Mouse (Mus musculus) forebrain, postnatal 0 days (tissue): Measurements from ENCODE around the gene A130010J15Rik. TPM values are rescaled to one million over a fixed set of nuclear protein-coding genes. Genes with fewer than 3 reads are reported as not detected.

Experiments used
- ATAC-seq: fragments of 200-750 bp; cut with Nextera tagmentation; 2 replicates; pipeline ENCODE4 v1.8.0; 2017; ENCODE audit warnings: mild to moderate bottlenecking, moderate library complexity
- DNase-seq: peaks from one replicate; pipeline ENCODE4 v3.0.0-alpha.2; 2015
- H3K27ac ChIP-seq: fragments of 300-500 bp; sonication (generic); 2 replicates; pipeline ENCODE4 v1.5.1; 2014; ENCODE audit warnings: low read depth, mild to moderate bottlenecking, antibody characterized with exemption, low read length, moderate library complexity, mixed read lengths
- H3K27me3 ChIP-seq: fragments of 300-500 bp; sonication (generic); 2 replicates; pipeline ENCODE4 v1.6.1; 2014; ENCODE audit warnings: mild to moderate bottlenecking, low read length, mixed read lengths; ENCODE audit not compliant: insufficient read depth
- H3K36me3 ChIP-seq: fragments of 300-500 bp; sonication (generic); 2 replicates; pipeline ENCODE4 v1.6.1; 2014; ENCODE audit warnings: mild to moderate bottlenecking, moderate library complexity; ENCODE audit not compliant: insufficient read depth
- H3K4me1 ChIP-seq: fragments of 300-500 bp; sonication (generic); 2 replicates; pipeline ENCODE4 v1.6.1; 2014; ENCODE audit warnings: antibody characterized with exemption; ENCODE audit not compliant: insufficient read depth
- H3K4me2 ChIP-seq: fragments of 300-500 bp; sonication (generic); 2 replicates; pipeline ENCODE4 v1.6.1; 2014; ENCODE audit warnings: low read depth, mild to moderate bottlenecking, moderate library complexity
- H3K4me3 ChIP-seq: fragments of 300-500 bp; sonication (generic); 2 replicates; pipeline ENCODE4 v1.5.1; 2014; ENCODE audit warnings: low read depth, low read length, mixed read lengths
- H3K9ac ChIP-seq: fragments of 300-500 bp; sonication (generic); 2 replicates; pipeline ENCODE4 v1.6.1; 2014; ENCODE audit warnings: mild to moderate bottlenecking
- H3K9me3 ChIP-seq: fragments of 300-500 bp; sonication (generic); 2 replicates; pipeline ENCODE4 v1.6.1; 2016; ENCODE audit warnings: low read length
- CTCF ChIP-seq: sonication (generic); IDR thresholded peaks from 2 replicates; pipeline ENCODE4 v1.5.1; 2016; ENCODE audit warnings: antibody characterized with exemption, control low read depth, low read depth
- WGBS: fragments of 180-500 bp; shearing (Covaris S2); extraction: QIAGEN DNeasy Blood & Tissue Kit; methylation state at CpG from one replicate; pipeline ENCODE4 v1.1.7; 2014; 5-methylcytosine and 5-hydroxymethylcytosine counted together
- polyA plus RNA-seq: library from polyadenylated mRNA; unstranded; fragments of >200 nt; fragmentation: Nextera tagmentation; extraction: Ambion mirVana; gene quantifications from 2 replicates; pipeline ENCODE4 v1.2.1, GENCODE M21; 2015
- total RNA-seq: library from RNA; depleted of rRNA; stranded (reverse); fragments of >200 nt; gene quantifications from 2 replicates; pipeline ENCODE4 v1.2.3, GENCODE M21; 2014

The A130010J15Rik gene
- total and polyA plus RNA-seq, 2 experiments from 2014 or later: 10.8 to 16.2 TPM

DNA sequence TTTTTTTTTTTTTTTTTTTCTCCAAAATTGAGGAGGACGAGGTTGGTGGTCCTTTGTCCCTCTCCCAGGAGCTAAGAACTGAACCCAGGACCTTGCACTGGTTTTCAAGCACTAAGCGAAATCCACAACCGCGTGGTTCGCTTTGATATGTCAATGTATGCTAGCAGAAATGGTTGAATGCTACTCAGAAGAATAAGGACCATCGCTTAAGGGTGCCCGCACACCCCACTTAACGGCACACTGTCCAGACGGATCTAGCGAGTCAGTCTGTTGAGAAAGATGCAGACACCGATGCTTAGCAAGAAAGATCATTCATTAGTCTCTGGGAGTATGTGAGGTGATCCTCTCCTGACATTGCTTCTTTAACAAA lies 37.4 kb upstream of the A130010J15Rik start:
- peak; percentile 56 for ATAC-seq
- no peak for TF ChIP-seq CTCF
- H3K9me3 ChIP-seq: no peaks in the 10 kb centered on the region

DNA sequence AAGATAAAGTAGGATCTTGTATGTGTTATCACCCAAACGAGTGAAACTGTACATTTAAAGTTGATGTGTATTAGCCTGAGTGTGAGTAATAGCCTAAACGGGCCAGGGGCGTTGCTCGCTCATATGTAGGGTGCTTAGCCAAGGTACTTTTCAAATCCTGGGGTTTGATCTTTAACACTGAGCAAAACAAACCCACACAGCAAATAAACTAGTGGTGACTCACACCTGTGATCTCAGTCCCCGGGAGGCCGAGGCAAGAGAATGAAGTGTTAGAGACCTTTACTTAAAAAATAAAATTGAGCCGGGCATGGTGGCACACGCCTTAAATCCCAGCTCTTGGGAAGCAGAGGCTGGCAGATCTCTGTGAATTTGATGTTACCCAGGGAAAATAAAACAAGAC lies 37.0 kb upstream of the A130010J15Rik start:
- Histone ChIP-seq H3K4me1 (peaks cover 10% of the 10 kb centered on the region), H3K4me2 (peak overlapping the region; percentile 51), H3K36me3 (peaks cover 14% of the 10 kb centered on the region; the same call in 1 of the 2 replicates), H3K27me3 (no peaks in the 10 kb centered on the region), H3K4me3 (peak overlapping the region; percentile 71), H3K27ac (peak overlapping the region; percentile 86), H3K9ac (peak overlapping the region; percentile 57), H3K9me3 (no peaks in the 10 kb centered on the region)
- WGBS: 88% methylated on average over 8 of the region's 8 CpGs
- DNase-seq (no peak), ATAC-seq (peak; percentile 5; the same call in 1 of the 2 replicates)
- TF ChIP-seq CTCF: no peak

More for the DNA sequence above, 37.4 kb upstream of the A130010J15Rik start:
- Histone ChIP-seq H3K27me3 (no peaks in the 10 kb centered on the region), H3K4me1 (peaks cover 10% of the 10 kb centered on the region), H3K4me3 (peak overlapping the region; percentile 71), H3K4me2 (peak overlapping the region; percentile 51), H3K9ac (peak overlapping the region; percentile 57), H3K27ac (peak overlapping the region; percentile 86), H3K36me3 (peaks cover 14% of the 10 kb centered on the region; the same call in 1 of the 2 replicates)
- WGBS: 26% methylated on average over 11 of the region's 11 CpGs
- no peak for DNase-seq

DNA sequence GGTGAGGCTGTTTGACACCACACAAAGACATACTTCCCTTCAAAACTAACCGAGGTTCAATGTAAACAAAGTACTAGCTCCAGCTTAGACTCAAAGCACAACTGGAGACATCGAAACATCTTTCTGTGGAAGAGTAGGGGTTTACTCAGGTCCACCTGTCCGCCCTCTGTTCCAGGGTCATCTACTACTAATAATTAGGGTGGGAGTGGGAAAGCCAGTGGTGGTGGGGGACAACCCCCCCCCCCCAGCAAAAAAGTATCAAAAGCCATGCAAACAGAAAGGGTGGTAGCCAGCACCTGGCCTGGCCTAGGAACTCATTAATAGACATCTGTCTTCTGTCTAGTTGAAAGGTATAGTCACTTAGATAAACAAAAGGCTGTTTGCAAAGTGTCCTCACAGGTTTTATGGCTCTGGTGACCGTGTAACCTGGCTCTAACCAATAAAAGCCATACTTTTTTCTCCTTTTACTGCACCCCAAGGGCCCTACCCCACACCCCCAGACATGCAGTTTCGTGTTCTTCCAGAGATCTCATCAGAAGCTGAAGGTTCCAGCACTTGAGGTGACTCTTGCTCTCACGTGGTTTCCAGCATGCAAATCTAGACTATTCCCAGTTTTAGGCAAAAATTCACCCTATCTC lies 36.4 kb upstream of the A130010J15Rik start:
- Histone ChIP-seq H3K36me3 (peaks cover 14% of the 10 kb centered on the region; the same call in 1 of the 2 replicates), H3K27ac (no peak overlapping the region), H3K4me3 (no peak overlapping the region), H3K9ac (no peak overlapping the region), H3K4me2 (no peak overlapping the region), H3K4me1 (peaks cover 10% of the 10 kb centered on the region), H3K27me3 (no peaks in the 10 kb centered on the region), H3K9me3 (no peaks in the 10 kb centered on the region)
- ATAC-seq: no peak
- no peak for TF ChIP-seq CTCF
- 90% methylated on average over 6 of the region's 6 CpGs for WGBS
- DNase-seq: no peak

DNA sequence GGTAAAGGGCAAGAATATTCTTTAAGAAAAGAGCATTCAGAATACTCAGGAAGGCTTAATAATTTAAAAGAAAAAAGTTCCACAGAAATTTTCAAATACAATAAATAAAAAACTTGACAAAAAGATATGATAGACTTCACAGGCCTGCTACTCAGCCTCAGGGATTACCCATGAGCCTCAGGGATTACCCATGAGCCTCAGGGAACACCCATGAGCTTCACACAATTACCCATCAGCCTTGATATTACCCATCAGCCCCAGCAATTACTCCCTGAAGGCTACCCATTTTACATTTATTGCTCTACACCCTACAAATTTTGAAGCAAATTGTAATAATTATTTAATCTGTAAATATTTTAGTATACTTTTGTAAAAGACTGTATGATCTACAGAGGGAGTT lies 35.5 kb upstream of the A130010J15Rik start:
- Histone ChIP-seq H3K9ac (no peak overlapping the region), H3K27ac (no peak overlapping the region), H3K4me3 (no peak overlapping the region), H3K9me3 (no peaks in the 10 kb centered on the region), H3K27me3 (no peaks in the 10 kb centered on the region), H3K4me2 (no peak overlapping the region), H3K36me3 (peaks cover 7% of the 10 kb centered on the region; the same call in 1 of the 2 replicates), H3K4me1 (peaks cover 10% of the 10 kb centered on the region)
- DNase-seq (no peak), ATAC-seq (no peak)
- no peak for TF ChIP-seq CTCF

DNA sequence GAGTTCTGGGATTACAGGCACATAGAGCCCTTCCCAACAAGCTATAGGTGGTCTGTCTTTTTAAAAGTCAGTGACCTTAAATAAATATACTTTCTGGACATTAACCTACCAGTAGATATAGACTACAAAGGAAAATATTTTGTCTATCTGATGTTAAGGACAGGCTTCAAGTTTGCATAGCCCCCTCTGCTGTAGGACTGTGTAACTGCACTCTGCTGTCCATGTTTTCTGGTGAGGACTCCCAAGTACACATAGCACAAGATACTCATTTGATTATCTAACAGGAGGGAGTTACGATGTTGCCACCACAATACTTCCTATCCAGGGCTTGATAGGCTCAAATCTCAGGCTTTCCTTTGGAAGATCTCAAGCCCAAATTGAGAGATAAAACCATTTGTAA lies 34.1 kb upstream of the A130010J15Rik start:
- H3K9ac ChIP-seq: no peak overlapping the region
- no peaks in the 10 kb centered on the region for H3K36me3 ChIP-seq
- ATAC-seq (no peak), DNase-seq (no peak)
- no peaks in the 10 kb centered on the region for H3K9me3 ChIP-seq
- H3K4me1 ChIP-seq: peaks cover 8% of the 10 kb centered on the region
- H3K4me3 ChIP-seq: no peak overlapping the region
- WGBS: 88% methylated on average over 1 of the region's 1 CpGs
- no peak overlapping the region for H3K27ac ChIP-seq
- peak; percentile 35; the same call in 1 of the 2 replicates for TF ChIP-seq CTCF
- no peaks in the 10 kb centered on the region for H3K27me3 ChIP-seq
- no peak overlapping the region for H3K4me2 ChIP-seq

DNA sequence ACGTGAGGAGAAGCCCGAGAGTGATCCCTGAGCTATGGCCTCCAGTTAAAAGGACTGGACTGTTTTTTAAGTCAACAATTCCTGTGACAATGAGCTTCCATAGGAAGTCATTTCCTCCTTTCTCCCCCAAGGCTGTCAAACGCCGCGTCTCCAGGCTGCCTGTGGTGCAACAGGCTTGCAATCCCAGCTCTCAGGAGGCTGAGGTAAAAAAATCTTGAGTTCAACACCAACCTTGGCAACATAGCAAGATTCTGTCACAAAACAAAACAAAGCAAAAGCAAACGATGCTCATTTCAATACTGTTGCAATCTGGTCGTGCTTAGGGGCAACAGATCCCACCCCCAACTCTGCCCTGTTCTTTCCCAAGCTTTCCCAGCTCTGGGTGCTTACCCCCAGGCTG lies 29.8 kb upstream of the A130010J15Rik start:
- Histone ChIP-seq H3K9me3 (no peaks in the 10 kb centered on the region), H3K27ac (no peak overlapping the region), H3K4me1 (no peaks in the 10 kb centered on the region), H3K9ac (no peak overlapping the region), H3K27me3 (no peaks in the 10 kb centered on the region), H3K4me3 (no peak overlapping the region), H3K4me2 (no peak overlapping the region), H3K36me3 (no peaks in the 10 kb centered on the region)
- peak; percentile 10 for DNase-seq
- WGBS: 35% methylated on average over 7 of the region's 7 CpGs
- no peak for TF ChIP-seq CTCF
- no peak for ATAC-seq

DNA sequence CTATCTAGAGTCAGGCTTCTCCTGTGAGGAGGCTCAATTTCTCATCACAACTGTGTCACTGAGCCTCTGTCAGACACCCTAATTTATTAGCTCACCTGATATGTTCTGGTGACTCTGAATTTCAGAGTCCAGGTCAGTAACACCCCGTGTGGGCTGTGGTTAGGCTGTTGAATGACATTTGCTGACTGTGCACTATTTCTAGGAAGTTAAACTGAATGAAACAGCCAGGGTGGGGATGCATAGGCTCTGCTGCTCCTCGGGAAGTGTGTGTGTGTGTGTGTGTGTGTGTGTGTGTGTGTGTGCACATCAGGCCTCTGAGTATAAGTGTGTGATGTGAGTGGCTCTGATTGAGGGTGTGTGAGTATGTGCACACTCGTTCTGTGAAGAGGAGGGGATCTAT lies 29.2 kb upstream of the A130010J15Rik start:
- no peak overlapping the region for H3K4me2 ChIP-seq
- TF ChIP-seq CTCF: no peak
- H3K9ac ChIP-seq: no peak overlapping the region
- H3K4me1 ChIP-seq: no peaks in the 10 kb centered on the region
- H3K9me3 ChIP-seq: no peaks in the 10 kb centered on the region
- H3K36me3 ChIP-seq: no peaks in the 10 kb centered on the region
- 71% methylated on average over 3 of the region's 3 CpGs for WGBS
- no peak overlapping the region for H3K4me3 ChIP-seq
- no peak for DNase-seq
- H3K27ac ChIP-seq: no peak overlapping the region
- no peaks in the 10 kb centered on the region for H3K27me3 ChIP-seq
- ATAC-seq: no peak
